Mouse (Mus musculus): ENCODE results near the gene Vmn2r20. TPM values are rescaled to one million over a fixed set of nuclear protein-coding genes. Genes with fewer than 3 reads are reported as not detected.

Gene Vmn2r20
- polyA plus RNA-seq (2017; shearing (Covaris generic)) = 0.04 TPM

DNA sequence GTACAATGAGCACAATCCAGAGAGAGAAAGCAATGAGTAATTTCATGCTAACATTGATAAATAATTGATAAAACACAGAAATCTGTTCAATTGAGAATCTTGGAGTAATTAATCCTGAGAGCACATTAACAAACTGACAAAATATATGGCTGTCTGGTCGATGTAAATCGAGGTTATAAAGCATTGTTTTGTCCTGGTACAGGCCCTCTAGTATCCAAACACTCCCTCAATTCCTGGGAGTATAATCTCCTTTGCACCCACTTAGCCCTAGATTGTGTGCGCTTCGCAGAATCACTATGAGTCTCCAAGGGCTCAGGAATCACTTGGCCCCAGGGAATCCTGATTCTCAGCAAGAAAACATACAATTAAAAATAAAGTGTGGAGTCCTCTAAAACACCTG lies at the start of gene Vmn2r20:
Gene Vmn2r20, minus strand, starts transcription at position 101 of the 400 bp plus-strand sequence.

Other genes with a start within 250 kb of the Vmn2r20 start
- gene Clec4b2, start 245.2 kb downstream of the Vmn2r20 start, polyA plus RNA-seq (2017; shearing (Covaris generic)) = not detected
- not detected for gene Clec4n, start 188.3 kb downstream of the Vmn2r20 start, polyA plus RNA-seq (2017; shearing (Covaris generic))
- not detected for gene Clec4d, start 156.0 kb downstream of the Vmn2r20 start, polyA plus RNA-seq (2017; shearing (Covaris generic))
- 0.22 TPM for gene Clec4e, start 128.2 kb downstream of the Vmn2r20 start, polyA plus RNA-seq (2017; shearing (Covaris generic))
- not detected for gene Vmn2r19, start 109.8 kb downstream of the Vmn2r20 start, polyA plus RNA-seq (2017; shearing (Covaris generic))
- gene Vmn2r21, start 115.3 kb upstream of the Vmn2r20 start, polyA plus RNA-seq (2017; shearing (Covaris generic)) = not detected
- gene Vmn2r22, start 232.6 kb upstream of the Vmn2r20 start, polyA plus RNA-seq (2017; shearing (Covaris generic)) = not detected

Data from naive thymus-derived CD4-positive, alpha-beta T cell, adult 5 months (primary cell).